In genomic region chr1:191588749-191589148, GRCm38 (mm10) we compare ENCODE assay signal across 29 mouse cellular contexts. TPM values are rescaled to one million over a fixed set of nuclear protein-coding genes. Genes with fewer than 3 reads are reported as not detected.
"Had no signal": no experiment of that assay in that cellular context is flagged by ENCODE, and none has a peak within 500 bp of the region (broad histone marks: within the 10 kb centered on the region; RNA-seq: fewer than 3 reads in every experiment).

No protein-coding gene starts in this region.

- DNase-seq: cerebellum, adult 18-20 months; cerebellum, adult 2 months; cerebellum, adult 8-10 months; cerebellum, adult 9-10 months; cerebellum, adult 9-11 months; cerebellum, postnatal 10 days; cerebellum, postnatal 14 days; cerebellum, postnatal 25 days; cerebellum, postnatal 36 days; embryo, embryonic 11 days; forebrain, postnatal 0 days; gastrocnemius, adult 2 months; gastrocnemius, postnatal 10 days; gastrocnemius, postnatal 14 days; gastrocnemius, postnatal 25 days; gastrocnemius, postnatal 36 days; heart, adult 11 months had no signal

- H3K27ac ChIP-seq: embryonic facial prominence, embryonic 10.5 days; embryonic facial prominence, embryonic 12.5 days; embryonic facial prominence, embryonic 13.5 days; embryonic facial prominence, embryonic 15.5 days; forebrain, embryonic 10.5 days; forebrain, embryonic 12.5 days; forebrain, embryonic 13.5 days; forebrain, embryonic 15.5 days; gastrocnemius, adult 2 months had no signal

- ATAC-seq: forebrain, embryonic 13.5 days; forebrain, embryonic 14.5 days; forebrain, embryonic 15.5 days; forebrain, embryonic 16.5 days; forebrain, postnatal 0 days had no signal

- H3K9ac ChIP-seq: embryonic facial prominence, embryonic 12.5 days; embryonic facial prominence, embryonic 13.5 days; embryonic facial prominence, embryonic 15.5 days; forebrain, embryonic 12.5 days; forebrain, embryonic 13.5 days; forebrain, embryonic 15.5 days; forebrain, postnatal 0 days had no signal

- H3K9me3 ChIP-seq: embryonic facial prominence, embryonic 10.5 days; embryonic facial prominence, embryonic 12.5 days; embryonic facial prominence, embryonic 13.5 days; embryonic facial prominence, embryonic 15.5 days; forebrain, embryonic 10.5 days; forebrain, embryonic 12.5 days; forebrain, embryonic 13.5 days; forebrain, embryonic 15.5 days had no signal

- H3K4me2 ChIP-seq: embryonic facial prominence, embryonic 12.5 days; embryonic facial prominence, embryonic 13.5 days; embryonic facial prominence, embryonic 15.5 days; forebrain, embryonic 12.5 days; forebrain, embryonic 13.5 days; forebrain, embryonic 15.5 days had no signal

- H3K4me3 ChIP-seq: embryonic facial prominence, embryonic 10.5 days; embryonic facial prominence, embryonic 12.5 days; embryonic facial prominence, embryonic 13.5 days; embryonic facial prominence, embryonic 15.5 days; erythroblast, embryonic 14.5 days; forebrain, embryonic 10.5 days; forebrain, embryonic 12.5 days; forebrain, embryonic 13.5 days; forebrain, embryonic 15.5 days; gastrocnemius, adult 2 months had no signal

- H3K27me3 ChIP-seq: embryonic facial prominence, embryonic 12.5 days; embryonic facial prominence, embryonic 13.5 days; embryonic facial prominence, embryonic 15.5 days; forebrain, embryonic 12.5 days; forebrain, embryonic 13.5 days; forebrain, embryonic 15.5 days had no signal

- H3K4me1 ChIP-seq: embryonic facial prominence, embryonic 10.5 days; embryonic facial prominence, embryonic 12.5 days; embryonic facial prominence, embryonic 13.5 days; embryonic facial prominence, embryonic 15.5 days; forebrain, embryonic 10.5 days; forebrain, embryonic 12.5 days; forebrain, embryonic 13.5 days; forebrain, embryonic 15.5 days had no signal

RNA-seq across cellular contexts. Expression of gene Dtl, which starts 13.4 kb away (rescaled TPM):
- total RNA-seq: gastrocnemius, adult 8-10 months had no signal
